Mouse (Mus musculus): Measurements from ENCODE around the gene Fa2h. TPM values are rescaled to one million over a fixed set of nuclear protein-coding genes. Genes with fewer than 3 reads are reported as not detected.
A peak's percentile ranks its signal among the peaks of the same experiment; 100 is the strongest.
"Not testable (repeated sequence)": the region's sequence is repeated elsewhere in the genome, so short reads cannot be mapped to it uniquely, and the experiment has no call there.

Fa2h gene
- total RNA-seq, 2 experiments from 2014 or later: 3.9 to 4.2 TPM

DNA sequence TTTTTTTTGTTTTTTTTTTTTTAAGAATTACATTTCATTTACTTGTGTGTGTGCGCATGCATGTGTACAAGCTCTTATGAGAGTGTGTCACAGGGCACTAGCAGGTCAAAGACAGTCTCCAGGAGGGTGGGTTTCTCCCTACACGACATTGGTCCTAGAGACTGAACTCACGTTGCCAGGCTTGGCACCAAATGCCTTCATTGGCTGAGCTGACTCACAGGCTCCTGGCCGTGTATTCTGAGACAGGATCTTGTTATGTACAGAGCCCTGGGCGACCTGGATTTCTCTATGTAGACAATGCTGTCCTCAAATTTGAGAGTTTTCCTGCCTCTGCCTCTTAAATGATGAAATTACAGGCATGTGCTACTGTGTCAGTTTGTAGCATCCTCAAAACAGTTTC is 33.7 kb downstream of the Fa2h start:
- DNase-seq (ENCODE audit: low spot score in 2 of 2): no peak

DNA sequence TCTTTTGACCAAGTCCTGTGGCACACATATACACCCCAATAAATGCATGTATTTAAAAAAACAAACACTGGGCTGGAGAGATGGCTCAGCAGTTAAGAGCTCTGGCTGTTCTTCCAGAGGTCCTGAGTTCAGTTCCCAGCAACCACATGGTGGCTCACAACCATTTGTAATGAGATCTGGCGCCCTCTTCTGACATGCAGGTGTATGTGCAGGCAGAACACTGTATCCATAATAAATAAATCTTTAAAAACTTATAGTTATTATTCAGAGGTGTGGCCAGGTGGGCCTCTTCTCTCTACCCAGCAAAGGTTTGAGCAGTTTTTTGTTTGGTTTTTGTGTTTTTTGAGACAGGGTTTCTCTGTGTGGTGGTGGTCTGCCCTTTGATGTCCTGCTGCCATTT is 34.7 kb downstream of the Fa2h start:
- DNase-seq (ENCODE audit: low spot score in 2 of 2): no peak

DNA sequence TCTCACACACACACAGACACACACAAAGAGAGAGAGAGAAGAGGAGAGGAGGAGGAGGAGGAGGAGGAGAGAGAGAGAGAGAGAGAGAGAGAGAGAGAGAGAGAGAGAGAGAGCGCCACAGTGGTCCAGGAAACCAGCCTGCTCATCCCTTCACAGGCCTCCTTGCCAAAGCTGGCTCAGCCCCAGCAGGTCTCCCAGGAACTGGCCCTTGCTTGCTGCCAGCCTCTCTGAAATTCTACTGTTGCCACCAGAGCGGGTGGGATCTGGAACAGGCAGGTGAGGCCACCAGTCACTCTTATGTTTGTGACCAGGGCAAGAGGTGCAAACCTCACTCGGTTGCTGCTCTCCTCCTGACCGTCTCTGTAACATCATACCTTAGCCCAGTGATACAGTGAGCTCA is 36.2 kb downstream of the Fa2h start:
- DNase-seq (ENCODE audit: low spot score in 2 of 2): no peak

DNA sequence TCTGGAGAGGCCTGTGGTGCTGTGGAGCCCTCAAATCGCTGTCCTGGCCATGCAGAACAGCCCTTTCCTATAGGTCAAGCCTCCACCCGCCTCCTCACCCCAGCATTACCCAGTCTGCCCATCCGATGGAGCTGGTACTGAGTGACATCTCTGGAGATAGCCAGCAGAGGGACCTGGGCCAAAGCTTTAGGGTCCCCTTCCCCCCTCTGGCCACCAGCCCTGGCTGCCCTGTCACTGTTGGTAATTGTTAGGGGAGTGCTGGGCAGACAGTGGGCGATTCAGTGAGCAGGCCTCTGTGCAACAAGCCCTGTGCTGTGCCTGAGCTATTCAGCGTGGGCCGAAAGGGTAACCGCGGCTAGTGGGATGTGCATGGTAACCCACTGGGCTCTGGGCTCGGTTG is 40.1 kb downstream of the Fa2h start:
- no peak for DNase-seq (ENCODE audit: low spot score in 2 of 2)

DNA sequence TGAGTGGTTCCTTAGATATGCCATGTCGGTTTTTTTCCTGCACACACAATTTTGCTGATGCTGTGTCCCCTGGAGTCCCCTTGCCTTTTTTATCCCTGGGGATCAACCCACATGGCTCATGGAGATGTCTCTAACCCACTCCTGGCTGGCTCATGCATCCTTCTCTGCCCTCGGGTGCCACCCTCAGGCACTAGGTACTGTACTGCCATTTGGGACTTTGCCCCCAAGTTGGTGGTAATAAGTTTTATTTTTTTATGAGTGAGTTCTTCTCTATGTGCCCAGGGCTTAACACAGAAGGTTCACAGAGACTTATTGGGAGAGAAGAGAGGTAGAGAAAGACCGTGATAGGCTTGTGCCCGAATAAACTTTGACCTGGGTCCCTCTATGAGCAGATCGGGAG is 41.3 kb downstream of the Fa2h start:
- DNase-seq (ENCODE audit: low spot score in 2 of 2): no peak

DNA sequence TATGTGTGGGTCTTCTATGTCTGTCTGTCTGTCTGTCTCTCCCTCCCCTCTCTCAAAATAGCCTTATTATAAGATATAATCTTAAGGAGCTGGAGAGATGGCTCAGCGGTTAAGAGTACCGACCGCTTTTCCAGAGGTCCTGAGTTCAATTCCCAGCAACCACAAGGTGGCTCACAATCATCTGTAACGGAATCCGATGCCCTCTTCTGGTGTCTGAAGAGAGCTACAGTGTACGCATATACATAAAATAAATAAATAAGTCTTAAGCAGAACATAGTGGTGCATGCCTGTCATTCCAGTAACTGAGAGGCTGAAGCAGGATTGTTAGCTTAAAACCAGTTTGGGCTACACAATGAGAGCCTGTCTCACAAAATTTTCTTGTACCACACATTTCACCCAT is 43.0 kb downstream of the Fa2h start:
- no peak for DNase-seq (ENCODE audit: low spot score in 2 of 2)

DNA sequence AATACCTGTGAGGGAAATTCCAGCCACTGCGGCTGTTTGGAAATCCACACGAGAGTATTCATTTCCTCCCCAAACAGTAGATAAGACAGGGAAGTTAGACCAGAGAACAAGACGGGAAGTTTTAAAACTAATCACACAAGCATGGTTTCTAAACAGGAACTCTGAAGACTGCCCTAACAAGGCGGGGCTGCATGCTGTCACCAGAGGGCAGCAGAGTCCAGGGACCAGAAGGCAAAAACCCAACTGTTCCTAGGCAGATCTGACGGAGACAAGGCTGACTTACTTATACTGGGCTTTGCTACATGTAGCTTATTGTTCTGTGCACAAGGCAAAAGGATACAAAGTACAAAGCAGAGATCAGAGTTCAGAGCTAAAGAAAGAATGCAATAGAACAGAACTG is 50.4 kb downstream of the Fa2h start:
- DNase-seq (ENCODE audit: low spot score in 2 of 2): peak; percentile 53 to 77

DNA sequence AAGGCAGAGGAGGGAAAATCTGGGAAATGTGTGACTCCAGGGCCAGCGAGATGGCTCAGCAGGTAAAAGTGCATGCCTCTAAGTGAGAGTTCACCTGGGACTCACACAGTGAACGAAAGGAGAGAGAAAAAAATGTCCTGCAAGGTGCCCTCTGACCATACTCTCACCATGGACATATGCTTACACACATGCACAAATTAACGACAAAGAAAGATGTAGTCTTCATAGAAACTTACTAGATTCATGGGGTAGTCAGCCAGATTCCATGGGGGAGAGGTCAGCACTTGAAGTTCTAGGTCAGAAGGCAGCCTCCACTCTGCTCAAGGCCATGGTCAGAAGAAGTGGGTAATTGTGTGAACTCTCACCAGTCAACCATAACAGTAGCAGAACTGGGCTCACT is 53.4 kb downstream of the Fa2h start:
- DNase-seq (ENCODE audit: low spot score in 2 of 2): no peak

DNA sequence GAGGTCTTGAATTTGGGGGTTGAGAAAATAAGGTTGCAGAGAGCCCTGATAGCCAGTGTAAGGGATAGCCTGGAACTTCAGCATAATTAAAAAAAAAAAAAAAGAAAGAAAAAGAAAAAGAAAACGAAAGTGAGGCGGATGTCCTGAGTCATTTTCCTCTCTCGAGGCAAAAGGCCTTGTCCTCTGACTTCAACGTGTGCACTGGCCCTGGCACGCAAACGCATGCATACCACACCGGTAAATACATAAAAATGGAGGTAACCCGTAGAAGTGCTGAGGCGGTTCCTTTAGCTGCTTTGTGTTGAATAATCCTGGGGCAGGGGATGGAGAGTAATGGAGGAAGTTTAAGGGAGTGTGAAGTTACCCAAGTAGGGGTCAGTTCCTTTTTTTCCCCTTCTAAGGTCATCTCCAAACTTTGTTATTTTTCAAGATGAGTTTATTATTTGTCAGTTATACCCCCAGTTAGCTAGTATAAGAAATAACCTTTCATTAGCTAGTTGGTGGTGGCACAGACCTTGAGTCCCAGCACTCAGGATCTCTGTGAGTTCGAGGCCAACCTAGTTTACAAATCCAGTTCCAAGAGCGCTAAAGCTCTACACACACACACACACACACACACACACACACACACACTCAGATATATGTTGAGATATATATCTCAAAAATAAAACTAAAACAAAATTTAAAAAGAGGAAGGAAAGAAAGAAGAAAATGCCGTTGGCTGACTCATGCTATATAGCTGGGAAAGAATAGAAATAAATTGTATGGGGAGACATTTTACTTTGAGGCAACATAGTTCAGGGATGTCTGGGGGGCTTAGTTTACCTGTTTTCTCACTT is 55.0 kb downstream of the Fa2h start:
- no peak for DNase-seq (ENCODE audit: low spot score in 2 of 2)

DNA sequence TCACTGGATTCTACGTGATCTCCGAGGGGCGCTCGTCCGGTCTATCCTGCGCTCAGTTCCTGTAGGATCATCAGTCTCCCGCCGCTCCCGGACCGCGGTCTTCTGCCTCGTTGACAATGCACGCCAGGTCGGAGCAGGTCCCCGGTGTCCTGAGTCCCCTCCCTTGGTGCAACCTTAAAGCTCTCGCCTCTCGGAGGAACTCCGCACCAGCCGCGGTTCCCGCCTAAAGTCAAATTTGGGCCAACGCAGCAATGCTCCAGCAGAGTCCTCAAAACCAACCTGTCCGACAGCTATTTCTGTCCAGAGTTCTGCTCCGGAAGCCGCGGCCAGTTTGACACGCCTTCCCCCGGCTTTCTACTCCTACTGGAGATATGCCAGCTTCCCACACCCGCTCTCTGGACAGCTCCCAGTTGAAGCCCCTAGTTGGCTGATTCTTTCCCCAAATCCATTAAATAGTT is 55.7 kb downstream of the Fa2h start, which contains the start of gene Mlkl:
Gene Mlkl, minus strand, starts transcription at position 288 of the 458 bp plus-strand sequence.
- DNase-seq (ENCODE audit: low spot score in 2 of 2): peak in 1 of 2 experiments; percentile 32

DNA sequence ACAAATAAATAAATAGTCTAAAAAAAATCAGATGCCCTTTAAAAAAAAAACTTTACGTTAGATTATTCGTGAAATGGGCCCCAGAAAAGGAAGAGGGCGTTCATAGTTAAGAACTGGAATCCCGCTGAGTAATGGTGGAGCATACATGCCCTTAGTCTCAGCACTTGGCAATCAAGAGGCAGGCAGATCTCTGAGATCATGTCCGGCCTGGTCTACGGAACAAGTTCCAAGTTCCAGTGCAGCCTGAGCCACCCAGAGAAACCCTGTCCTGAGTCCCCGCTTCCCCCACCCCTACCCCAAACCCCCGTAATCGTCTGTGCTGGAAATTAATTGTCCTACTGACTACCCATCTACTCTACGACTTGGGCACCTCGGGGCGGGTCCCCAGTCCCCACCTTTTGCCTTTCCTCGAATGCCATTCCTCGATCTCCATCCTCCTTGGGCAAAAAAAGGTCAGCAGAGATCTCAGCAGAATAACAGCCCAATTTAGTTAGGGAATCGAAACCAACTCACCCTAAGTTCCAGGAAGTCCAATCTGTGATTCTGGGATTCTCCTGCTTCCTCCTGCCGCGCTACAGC is 56.2 kb downstream of the Fa2h start:
- DNase-seq (ENCODE audit: low spot score in 2 of 2): no peak

DNA sequence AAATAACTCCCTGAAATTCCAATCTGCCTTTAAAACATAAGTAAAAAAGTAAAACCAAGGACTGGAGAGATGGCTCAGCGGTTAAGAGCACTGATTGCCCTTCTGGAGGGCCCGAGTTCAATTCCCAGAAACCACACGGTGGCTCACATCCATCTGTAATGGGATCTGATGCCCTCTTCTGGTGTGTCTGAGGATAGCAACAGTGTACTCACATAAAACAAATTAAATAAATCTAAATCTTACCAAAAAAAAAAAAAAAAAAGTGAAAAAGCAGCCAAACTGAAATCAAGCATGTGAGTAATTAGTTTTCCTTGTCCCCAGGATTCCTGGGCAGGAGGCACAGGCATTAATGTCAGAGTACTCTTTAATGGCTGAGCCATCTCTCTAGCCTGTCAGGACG is 56.9 kb downstream of the Fa2h start:
- no peak for DNase-seq (ENCODE audit: low spot score in 2 of 2)

DNA sequence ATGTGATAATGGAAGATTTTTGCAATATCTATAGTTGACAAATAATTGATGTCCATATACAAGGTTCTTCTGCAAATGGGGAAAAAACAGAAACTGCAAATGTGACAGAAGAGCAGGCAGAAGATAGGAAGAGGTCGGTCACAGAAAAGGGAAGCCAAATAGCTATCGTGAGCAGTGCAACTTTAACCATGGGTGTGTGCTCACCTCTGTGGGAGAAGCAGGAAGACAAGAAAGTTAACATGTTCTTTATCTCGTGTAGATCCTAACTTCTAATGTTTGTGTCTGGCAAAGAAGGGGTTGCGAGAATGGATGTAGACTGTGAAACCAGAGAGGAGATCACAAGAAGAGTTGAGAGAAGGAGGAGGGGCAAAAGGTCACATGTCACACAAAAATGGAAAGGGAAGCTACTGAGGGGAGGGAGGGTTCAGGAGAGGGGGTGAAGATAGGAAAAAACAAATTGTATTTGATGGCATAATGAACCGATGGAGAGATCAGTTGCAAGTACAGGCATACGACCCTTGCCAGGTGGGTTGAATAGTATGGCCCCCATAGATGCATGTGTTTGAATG is 68.3 kb downstream of the Fa2h start:
- DNase-seq (ENCODE audit: low spot score in 2 of 2): no peak

DNA sequence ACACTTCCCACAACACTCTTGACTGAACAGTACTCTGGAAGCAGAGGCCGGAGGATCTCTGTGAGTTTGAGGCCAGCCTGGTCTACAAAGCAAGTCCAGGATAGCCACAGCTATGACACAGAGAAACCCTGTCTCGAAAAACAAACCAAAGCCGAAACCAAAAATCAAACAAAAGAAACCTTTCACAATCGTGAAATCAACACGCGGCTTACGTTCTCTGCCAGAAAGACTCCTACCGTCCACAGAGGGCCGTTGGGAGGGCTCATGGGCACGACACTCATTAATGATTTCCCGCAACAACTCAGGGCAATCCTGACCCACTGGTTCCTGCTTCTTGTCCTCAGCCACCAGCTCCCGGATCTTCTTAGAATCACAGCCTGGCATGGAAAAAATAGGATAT is 78.9 kb downstream of the Fa2h start:
- no peak for DNase-seq (ENCODE audit: low spot score in 2 of 2)

DNA sequence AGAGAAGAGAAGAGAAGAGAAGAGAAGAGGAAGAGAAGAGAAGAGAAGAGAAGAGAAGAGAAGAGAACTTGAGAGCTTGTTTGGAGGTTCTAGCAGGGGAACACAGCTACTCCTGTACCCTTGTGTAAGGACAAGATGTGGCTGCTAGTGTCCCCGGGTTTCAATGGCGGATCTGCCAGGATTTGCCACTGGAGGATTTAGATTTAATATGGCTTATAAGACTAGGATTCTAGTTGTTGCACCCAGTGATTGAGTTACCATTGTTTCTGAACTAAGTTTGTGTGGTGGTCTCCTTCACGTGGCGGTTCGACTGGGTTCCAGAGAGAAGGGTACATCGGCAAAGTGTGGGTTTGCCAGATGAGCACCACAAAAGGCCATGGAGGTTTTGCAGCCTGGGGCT is 79.7 kb downstream of the Fa2h start:
- not testable (repeated sequence) for DNase-seq (ENCODE audit: low spot score in 2 of 2)

DNA sequence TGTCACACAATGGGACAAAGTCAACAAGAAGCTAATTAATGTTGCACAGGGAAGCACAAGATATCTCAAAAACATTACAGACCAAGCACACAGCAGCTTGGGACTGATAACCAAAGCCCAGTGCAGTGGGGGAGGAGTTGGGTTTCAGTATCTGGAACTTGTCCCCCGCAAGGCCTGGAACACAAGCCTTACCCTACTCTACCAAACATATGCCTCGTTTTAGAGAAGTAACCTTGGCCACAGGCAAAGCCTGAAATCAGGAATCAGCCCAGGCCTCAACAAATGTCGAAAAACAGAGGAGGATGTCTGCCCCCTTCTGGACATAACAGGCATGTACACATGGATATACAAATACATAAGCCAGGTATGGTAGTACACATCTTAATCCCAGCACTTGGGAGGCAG is 80.9 kb downstream of the Fa2h start:
- DNase-seq (ENCODE audit: low spot score in 2 of 2): no peak

DNA sequence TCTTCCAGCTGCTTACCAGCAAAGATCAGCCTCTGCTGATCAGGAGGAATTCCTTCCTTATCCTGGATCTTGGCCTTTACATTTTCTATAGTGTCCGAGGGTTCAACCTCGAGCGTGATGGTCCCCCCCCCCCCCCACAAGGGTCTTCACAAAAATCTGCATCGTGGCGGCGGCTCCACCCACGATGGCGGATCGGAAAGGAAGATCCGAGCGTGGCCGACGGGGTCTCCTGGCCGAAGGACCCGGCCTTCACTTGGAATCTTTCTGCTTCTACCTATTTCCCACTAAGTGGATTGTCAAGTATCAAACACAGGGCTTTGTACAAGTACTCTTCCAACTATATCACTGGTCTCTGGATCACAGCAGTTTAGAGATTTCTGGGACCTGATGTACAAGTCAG is 83.6 kb downstream of the Fa2h start:
- not testable (repeated sequence) for DNase-seq (ENCODE audit: low spot score in 2 of 2)

DNA sequence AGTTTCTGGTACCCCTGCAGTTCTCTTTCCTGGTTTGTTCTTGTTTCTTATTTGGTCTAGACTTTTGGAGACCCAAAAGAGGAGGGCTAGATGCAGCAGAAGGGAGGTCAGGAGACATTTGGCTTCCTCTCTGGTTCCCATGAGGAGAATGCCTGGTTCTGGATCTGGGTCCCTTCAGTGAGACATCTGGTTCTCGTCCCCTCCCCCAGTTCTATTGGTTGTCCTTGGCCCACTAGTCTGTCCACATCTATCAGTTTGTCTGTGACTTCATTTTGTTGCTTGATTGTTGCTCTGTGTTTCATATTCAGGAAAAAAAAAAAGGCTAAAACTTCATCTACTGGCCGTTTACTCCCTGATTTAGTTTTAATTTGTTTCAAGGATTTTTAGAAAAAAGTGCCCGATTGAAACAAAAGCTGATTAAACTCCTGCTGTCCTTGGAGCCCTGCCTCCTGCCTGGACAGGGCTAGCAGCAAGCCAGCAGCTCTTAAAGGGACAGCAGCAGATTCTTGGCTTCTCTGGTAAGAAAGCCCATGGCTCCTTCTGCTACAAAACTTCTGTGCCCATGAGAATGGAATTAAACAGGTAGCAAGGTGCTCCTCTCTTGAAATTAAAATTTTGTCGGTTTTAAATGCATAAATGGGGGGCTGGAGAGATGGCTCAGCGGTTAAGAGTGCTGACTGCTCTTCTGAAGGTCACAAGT is 88.4 kb downstream of the Fa2h start:
- no peak for DNase-seq (ENCODE audit: low spot score in 2 of 2)

DNA sequence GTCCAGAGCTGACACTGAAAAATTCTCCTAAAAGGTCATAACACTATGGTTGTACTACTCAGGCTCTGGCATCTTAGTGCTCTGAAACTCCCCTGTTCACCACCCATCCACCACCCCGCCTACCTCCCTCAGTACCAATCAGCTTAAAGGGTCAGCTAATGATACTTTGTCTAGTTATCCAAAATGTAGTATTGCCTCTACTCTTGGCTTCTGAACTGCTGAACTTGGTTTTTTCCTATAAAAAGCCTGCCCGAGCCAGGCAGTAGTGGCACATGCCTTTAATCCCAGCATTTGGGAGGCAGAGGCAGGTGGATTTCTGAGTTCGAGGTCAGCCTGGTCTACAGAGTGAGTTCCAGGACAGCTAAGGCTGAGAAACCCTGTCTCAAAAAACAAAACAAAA is 89.3 kb downstream of the Fa2h start:
- DNase-seq (ENCODE audit: low spot score in 2 of 2): no peak

DNA sequence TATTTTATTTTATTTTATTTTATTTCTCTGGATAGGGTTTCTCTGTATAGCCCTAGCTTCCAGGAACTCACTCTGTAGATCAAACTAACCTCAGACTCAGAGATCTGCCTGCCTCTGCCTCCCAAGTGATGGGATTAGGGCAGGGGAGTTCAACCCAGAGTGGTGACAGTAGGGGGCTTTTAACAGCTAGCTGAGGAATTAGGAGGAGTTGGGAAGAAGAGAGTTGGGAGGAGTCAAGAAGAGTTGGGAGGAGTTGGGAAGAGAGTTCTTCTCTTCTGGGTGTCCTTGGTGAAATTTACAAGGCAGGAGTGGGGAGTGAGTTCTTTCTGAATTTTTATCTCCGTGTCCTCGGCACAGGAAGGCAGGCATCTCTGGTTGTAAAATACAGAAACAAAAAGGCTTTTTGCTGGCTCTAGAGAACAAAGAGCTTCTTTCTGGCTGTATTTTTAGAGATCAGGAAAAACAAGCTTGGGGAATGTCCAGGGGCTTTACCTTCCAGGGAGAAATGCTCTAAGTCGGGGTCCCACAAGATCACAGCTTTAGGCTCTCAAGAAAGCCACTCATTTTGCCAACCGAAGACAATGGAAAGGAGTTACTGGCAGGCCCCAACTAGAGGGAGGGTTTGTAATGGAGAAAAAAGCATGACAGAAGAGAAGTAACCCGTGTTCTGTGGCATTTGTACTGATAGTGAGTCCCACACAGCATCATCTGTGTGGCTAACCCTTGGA is 90.4 kb downstream of the Fa2h start:
- DNase-seq (ENCODE audit: low spot score in 2 of 2): not testable (repeated sequence)

Data from gastrocnemius, postnatal 4 days (tissue).